Mouse (Mus musculus) urinary bladder, postnatal 4 days (tissue): ENCODE data around the gene Ttc25.
"Not testable (repeated sequence)": the region's sequence is repeated elsewhere in the genome, so short reads cannot be mapped to it uniquely, and the experiment has no call there.

ENCODE experiments used
- DNase-seq, 2 experiments: peaks; one replicate each; pipeline ENCODE4 v3.0.0; 2021 to 2022; ENCODE audit warnings: low spot score in 2 of 2

Ttc25 gene

DNA sequence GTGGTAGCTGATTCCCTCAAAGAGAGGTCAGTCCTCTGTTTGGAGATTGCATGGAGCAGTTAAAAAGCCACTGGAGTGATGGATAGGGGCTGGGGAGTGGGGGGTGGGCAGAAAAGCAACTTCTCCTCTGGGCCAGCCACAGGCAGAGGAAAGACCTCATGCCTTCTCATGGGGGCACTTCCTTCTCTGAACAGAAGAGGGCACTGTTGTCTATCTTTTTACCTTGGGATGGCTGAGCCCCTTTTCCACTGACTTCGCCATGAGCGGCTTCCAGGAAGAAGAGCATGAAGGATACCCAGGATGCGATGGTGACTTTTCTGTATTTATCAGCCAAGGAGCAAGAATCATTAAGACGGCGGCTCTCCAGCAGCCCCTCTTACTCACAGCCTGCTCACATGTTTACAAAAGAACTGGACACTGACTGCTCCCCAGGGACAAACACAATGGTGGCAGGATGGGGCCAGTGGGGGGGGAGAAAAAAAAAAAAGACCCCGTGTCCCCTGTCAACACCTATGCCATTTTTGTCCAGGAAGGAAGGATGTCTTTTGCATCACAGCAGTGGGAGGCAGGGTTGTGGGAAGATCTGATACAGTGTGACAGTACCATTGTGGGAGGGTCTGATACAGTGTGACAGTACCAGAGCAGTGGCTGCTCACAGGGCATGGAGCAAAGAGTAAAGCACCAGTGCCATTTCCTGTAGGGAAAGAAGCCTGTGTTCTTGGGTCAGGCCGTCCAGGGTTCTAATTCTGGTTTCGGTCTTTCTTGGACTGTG is 25.2 kb downstream of the Ttc25 start:
- peak; percentile 47 to 74 for DNase-seq

DNA sequence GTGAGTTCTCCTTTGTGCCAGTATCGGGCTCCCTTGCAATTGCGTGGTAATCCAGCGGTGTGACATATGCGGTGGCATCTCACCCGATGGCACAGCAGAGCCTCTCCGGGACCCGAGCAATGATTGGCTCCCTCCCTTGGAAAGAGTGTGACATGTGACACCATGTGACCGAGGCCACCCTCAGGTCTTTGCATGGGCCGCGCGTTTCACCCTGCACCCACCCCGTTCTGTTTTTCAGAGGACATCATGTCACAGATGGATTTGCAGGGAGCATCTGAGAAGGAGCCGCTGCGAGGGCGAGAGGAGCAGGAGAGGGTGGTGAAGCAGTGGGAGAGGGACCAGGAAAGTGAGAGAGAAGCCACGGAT is 25.8 kb downstream of the Ttc25 start:
- DNase-seq: no peak

DNA sequence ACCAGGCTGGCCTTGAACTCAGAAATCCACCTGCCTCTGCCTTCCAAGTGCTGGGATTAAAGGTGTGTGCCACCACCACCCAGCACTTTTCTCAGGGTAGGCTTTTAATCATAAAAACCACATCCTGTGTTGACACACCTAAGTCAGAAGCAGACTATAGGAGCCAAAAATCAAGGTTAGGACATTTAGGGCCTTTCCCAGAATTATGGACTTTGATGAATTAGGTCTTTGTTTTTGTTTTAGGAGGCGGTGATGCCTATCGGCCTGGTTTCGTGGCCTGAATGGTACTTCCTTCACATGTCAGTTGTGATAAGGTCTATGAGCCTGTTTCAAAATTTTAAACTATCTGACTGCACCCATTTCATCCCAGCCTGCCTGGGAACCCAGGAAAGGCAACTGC is 28.8 kb downstream of the Ttc25 start:
- no peak for DNase-seq

DNA sequence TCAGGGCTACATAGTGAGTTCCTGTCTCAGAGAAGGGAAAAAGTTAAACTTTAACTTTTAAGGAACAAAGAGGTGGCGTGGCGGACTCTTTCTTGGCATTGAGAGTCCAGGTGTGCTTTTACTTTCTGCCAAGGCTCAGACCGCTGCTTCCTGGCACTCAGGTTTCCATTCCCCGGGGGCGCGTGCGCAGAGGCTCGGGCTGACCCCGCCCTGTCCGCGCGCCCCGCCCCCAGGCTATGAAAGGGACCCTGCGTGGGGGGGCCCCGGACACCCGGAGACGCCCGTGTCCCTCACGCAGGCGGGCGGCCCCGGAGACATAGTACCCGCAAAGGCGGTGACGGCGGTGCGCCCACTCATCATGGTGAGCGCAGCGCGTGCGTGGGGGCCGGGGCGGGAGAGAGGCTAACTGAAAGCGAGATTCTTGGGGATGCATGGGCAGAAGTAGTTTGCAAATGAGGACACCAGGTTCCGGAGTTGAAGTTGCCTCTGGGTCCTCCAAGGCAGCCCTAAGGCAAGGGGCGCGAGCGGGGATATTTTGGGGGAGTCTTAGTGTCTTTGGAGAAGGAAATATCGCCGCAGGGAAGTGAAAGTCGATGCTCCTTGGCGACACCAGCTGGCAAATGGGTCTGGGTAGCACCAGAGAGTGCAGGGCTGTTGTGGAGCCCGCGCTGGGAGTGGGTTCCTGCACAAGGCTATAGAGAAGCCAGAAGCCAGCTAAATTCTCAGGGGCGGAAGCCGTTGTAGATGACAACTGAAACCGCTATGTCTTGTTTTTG is 29.5 kb downstream of the Ttc25 start, which contains the start of gene Cnp:
Gene Cnp, plus strand, starts transcription at position 197 of the 776 bp plus-strand sequence.
- DNase-seq: peak; percentile 70 to 79

DNA sequence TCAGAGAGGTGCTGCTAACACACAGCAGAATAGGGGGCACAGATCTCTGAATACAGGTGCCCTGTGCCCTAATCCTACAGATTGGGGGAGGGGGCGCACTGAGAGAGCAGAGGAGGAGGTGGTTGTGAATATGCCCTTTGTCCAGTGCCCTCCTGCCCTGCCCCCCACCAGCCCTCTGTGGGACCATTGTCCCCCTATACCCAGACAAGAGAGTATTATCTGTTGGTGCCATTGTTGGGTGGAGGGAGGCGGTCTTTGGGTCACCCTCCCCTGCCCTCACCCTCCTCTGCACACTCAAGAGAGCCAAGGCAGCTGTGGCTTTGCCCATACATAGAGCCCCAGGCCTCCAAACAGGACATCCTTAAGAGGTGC is 30.1 kb downstream of the Ttc25 start:
- no peak for DNase-seq

DNA sequence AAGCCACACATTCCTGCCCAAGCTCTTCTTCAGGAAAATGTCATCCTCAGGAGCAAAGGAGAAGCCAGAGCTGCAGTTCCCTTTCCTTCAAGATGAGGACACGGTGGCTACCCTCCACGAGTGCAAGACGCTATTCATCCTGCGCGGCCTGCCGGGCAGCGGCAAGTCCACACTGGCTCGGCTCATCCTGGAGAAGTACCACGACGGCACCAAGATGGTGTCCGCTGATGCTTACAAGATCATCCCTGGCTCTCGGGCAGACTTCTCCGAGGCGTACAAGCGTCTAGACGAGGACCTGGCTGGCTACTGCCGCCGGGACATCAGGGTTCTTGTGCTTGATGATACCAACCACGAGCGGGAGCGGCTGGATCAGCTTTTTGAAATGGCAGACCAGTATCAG is 30.8 kb downstream of the Ttc25 start:
- DNase-seq: no peak

DNA sequence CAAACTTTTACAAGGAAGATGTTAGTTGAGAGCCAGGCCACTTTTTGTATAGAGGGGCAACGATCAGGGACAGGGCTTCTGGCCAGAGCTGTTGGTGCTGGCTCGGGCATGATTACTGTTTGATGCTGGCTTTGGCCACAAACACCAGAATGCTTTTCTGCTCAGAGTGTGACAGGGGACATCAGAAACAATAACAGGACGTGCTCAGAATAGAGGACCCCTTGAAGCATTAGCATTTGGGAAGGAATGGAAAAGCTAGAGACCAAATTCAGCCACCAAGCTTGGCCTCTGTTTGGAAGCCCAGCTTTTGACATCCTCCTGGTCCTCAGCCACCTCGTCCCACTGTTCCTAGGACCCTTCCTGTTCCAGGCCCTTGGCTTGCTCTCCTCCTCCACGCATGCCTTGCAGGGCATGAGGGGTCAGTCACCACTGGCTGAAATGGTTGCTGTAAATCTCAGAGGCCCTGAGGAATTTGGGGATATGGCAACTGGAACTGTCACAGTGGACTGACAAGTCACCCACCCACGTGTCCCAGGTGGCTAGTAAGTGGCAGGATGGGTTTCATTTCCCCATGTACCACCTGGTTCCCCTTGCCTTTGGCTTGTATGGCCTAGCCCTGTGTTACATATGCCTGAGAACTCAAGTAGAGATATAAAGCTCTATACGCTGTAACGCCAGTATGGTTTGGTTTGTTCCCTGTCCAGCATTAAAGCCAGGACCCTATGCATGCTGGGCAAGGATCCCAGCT is 32.6 kb downstream of the Ttc25 start:
- DNase-seq: no peak

DNA sequence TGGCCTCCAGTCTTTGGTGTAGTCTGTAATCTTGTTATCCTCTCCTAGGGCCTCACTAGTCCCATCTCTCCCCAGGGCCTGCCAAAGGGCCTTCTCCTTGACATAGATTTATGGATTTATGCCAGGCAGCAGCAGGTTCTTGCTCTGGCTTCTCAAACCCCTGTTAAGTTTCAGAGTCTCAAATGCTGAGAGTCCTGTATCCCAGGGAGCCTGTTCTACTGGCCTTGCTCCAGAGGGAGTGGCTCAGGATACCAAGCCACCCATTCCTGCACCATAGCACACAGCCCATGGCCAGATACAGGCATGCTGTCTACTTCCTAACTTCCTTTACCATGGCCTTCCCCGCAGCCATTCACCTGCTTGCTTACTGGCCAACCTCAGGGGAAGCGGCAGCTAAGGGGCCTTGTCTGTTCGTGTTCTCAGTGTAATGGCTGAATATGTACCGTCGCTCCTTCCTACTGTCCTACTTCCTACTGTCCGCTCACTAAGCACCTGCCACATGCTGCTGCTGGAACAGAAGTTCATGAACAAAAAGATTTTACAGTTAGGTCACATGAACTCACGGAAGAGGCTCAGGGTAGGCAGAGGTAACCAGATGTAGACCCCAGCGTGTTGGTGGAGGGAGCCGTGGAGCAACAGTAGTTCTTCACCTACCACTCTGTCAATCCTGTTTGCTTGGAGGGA is 33.9 kb downstream of the Ttc25 start:
- DNase-seq: no peak

DNA sequence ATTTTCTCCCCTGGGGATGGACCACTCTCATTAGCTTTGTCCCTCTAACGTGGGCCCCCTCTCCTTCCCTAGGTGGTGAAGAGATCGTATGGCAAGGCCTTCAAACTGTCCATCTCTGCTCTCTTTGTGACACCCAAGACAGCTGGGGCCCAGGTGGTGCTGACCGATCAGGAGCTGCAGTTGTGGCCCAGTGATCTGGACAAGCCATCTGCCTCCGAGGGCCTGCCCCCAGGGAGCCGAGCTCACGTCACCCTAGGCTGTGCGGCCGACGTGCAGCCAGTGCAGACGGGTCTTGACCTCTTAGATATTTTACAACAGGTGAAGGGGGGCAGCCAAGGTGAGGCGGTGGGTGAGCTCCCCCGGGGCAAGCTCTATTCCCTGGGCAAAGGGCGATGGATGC is 34.9 kb downstream of the Ttc25 start:
- no peak for DNase-seq

DNA sequence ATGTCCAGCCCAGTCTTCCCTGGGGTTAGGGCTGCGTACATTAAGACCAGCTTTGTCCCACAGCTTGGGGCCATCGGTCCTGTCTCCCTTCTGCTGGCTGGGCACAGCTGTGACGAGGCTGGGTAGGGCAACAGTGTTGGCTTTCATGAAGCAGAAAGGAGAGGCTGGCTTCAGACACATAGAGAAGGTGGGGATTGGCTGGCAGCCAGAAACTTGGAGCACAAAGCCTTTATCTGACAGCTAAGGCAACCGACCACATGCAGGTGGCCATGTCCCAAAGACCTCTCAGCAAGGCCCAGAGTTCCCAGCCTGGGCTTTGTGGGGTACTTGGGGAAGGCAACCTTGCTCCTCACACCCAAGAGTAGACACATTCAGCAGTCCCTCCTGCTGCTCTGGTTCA is 36.3 kb downstream of the Ttc25 start:
- no peak for DNase-seq

DNA sequence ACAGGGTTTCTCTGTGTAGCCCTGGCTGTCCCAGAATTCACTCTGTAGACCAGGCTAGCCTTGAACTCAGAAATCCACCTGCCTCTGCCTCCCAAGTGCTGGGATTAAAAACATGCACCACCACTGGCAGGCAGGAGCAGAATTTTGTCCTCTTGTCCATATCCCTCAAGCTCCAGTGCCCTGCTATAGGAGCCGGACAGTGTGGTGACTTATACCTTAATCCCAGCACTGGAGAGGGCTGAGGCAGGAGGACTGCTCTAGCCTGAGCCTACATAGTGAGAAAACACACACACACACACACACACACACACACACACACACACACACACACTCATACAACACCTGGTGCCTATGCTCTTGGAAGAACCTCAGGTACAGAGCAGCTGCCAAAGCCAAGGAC is 37.0 kb downstream of the Ttc25 start:
- DNase-seq: not testable (repeated sequence)

DNA sequence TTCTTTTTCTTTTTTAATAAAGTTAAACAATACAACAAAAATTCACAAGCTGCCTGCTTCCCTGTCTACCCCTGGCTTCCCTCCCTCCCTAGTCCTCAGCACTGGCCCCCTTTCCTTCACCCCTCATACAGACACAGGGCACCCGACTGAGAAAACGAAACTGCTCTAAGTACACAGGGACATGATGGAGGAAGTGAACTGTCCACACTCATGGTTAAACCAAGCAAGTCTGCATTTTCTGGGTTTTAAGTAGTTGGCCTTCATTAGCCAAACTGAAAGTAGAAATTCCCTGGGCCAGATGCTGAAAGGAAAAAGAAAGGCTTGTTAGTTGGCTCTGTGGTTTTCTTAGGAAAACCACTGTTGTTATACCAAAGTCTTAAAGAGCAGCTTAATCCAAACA is 37.4 kb downstream of the Ttc25 start:
- no peak for DNase-seq

DNA sequence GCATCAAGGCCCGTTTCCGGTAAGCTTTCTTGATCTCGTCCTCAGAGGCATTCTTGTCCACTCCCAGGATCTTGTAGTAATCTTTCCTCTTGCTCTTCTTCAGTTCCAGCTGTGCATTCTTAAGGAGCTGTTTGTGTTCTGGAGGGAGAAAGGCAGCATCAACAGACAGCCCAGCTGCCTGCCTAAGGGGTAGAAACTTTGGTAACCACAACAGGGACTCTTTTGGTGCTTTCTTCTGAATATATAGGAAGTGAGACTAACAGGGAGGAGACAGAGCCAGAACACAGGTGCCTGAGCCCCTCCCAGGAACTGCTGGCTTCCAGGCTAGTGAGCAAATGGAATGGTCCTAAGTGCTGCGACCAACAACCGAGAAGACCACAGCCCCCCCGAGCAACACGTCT is 39.2 kb downstream of the Ttc25 start:
- DNase-seq: no peak

DNA sequence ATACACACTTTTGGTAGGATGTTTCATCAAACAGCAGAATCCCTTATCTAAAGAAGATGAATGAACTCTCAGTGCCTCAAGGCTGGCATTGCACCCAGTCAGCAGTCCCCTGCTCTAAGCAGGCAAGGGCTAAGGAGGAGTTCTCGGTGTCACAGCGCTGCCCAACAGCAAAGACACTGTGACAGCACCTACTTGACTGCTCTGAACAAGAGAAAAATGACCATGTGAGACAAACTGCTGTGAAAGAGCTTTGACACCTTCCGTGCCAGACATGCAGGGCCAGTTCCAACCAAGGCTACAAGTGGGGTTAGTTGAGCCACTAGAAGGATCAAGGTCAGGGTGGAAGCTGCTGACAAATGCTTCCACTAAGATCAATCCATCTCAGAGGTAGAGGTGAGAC is 39.7 kb downstream of the Ttc25 start:
- DNase-seq: no peak

DNA sequence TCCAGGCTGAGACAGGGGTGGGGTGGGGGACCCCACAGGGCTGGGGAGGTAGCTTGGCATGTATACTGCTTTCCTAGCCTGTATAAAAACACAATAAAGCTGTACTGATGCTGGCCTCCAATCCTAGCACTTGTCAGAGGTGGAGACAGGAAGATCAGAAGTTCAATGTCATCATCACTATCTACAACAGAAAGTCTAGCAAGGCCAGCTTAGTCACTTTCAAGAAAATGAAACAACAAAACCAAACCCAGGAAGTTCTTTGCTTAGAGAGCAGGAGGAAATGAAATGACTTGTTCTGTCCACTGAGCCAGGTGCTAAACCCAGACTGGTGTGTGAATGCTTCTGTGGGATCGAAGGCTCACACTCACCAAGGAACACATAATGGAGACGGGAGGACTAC is 43.1 kb downstream of the Ttc25 start:
- DNase-seq: no peak

DNA sequence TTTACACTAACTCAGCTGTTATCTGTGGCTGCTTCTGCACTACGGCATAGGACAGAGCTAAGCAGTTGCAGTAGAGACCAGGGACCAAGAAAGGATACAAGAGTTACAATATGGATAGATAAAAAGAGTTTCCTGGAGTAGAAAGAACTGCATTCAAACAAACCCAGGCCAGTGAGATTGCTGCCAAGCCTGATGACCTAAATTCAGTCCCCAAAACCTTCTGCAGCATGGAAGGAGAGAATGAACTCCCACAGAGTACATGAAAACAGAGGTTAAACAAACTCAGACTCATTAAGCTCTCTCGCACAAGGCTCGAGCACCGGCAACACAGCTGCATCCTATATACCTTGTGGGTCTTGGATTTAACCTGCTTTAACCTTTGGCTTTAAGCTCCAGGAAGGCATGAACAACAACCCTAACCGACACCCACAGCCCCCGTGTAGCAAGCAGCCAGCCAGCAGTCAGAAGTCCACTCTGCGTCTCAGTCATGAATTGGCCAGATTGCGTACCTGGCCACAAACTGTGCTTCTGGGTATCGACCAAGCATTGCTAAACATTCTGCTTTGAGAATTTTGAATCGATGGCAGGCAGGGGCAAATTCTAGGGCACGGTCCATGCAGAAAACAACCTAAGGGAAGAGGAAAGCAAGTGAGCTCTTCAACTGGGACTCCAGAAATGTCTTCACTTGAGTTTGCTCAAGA is 47.1 kb downstream of the Ttc25 start:
- no peak for DNase-seq

DNA sequence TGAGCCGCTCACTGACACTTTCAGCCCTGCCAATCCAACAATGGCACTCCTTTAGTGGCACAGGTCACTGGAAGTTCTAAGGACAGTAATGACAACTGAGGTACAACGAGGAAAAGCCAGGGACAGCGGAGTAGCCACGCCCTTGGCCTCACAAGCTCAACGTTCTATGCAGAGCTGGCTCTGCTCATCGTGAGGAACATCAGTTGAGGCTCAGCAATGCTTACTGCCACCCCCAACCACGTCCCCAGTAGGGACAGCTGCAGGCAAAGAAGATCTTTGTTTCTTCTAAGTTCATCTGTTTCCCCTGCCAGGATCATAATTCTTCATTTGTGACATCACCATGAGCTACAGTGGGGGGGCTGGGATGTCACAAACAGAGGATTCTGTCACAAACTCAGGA is 49.2 kb downstream of the Ttc25 start:
- no peak for DNase-seq

DNA sequence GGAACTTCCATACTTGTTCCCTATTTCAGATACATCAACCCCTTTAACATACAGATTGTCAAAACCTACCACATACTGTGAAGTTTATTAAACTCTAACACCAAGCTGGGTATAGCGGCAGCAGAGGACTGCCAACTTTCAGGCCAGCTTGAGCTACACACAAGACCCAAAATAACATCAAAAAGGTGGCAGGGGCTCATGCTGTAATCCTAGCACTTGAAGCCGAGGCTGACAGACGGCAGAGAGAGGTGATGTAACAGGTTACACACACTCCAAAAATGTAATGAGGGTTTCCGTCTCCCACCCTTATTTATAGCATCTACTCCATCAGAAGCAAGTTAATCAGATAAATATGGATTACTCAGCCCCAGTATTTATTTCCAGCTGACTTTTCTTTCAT is 50.1 kb downstream of the Ttc25 start:
- DNase-seq: no peak

DNA sequence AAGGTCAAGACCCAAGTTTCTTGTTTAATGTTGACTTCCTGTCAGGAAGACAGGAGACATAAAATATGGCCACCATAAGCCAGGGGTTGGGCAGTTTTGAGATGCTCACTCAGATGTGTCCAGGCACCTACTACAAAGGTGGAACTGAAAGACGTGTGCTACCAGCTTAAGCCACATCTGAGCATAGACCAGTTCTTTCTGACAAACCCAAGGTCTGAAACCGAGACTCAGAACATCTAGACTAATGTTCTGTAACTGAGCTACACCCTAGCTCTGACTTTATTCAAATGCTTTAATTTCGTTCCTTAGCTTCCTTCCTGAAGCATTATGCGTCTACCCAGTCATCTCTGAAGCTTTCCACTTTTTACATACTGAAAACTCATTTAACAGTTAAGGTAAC is 52.7 kb downstream of the Ttc25 start:
- DNase-seq: no peak

DNA sequence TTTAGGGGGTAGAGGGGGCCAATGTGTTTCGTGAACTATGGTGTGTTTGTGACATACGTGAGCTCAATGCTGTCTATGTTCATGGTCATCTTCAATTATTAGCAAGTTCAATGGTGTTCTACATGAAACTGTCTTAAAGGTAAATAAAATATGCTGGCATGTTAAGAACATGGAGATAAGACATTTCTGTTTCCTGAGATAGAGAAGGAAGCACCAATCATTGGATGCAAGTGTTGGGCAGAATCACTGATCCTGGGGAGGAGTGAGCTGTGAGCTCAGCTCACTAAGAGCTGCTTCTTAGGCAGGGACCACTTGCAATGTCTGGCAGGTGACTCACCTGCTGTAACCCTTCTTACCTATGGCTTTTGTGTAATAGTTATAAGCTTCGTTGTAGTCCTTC is 56.0 kb downstream of the Ttc25 start:
- DNase-seq: no peak

DNA sequence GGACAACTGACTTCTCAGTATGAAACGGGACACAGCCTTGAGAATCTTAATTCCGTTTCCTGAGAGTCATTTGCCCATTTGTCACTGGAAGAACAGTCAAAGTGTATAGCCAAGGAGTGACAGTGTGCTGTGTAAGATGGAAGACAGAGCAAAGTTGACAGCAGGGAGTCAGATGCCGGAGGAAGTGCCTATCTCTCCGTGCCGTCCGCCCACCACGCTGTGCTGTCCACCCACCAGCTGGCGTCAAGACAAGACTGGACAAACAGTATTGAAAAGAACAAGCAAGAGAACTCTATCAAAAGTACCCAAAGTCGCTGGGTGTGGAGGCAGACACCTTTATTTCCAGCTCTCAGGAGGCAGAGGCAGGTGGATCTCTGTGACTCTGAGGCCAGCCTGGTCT is 57.7 kb downstream of the Ttc25 start:
- no peak for DNase-seq

DNA sequence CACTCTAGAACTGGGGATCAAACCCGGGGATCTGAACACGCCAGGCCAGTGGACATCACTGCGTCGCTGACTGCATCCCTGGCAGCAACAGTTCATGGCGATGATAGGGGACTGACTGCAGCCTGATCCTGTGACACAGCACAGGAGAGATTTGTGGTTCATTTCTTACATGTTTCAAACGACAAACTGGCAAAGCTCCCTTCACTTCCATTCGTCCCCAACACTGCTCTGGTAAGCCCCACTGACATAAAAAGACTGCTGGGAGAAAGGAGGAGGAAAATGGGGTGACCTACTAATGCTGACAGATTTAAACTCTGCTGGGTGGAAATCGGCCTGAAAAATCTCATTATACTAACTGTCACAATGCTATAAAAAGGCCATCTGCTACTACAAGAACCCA is 58.4 kb downstream of the Ttc25 start:
- DNase-seq: no peak
